Mouse (Mus musculus): Measurements from ENCODE around the gene Sgce.

Sgce gene

DNA sequence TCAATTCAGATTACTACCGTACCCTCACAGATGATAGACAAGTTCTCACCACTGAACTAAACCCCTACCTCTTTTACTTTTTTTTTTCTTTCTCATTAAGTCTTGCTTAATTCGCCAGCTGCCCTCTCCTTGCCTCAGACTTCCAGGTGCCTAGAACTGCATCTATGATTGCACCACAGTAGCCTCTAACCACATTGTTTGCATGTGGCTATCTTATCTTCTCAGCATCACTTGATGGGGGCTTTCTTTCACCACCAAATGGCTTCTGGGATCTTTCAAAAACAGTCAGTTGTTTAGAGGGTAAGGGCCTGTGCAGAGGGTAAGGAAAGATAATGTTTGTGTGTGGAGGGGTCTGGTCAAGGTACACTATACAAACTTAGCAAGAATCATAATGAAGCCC is 82.7 kb downstream of the Sgce start:
- in situ Hi-C loops (cut with MboI; ENCODE audit: low pct_unique_long_range_greater_than_20kb in 1 of 2, low sequenced_read_pairs in 2 of 2, unreplicated experiment in 1 of 2), result no loop called here

GRCm38 (mm10) chr6:4663516-4663915 is 83.5 kb downstream of the Sgce start:
- in situ Hi-C loops (cut with MboI; ENCODE audit: low pct_unique_long_range_greater_than_20kb in 1 of 2, low sequenced_read_pairs in 2 of 2, unreplicated experiment in 1 of 2), result no loop called here

DNA sequence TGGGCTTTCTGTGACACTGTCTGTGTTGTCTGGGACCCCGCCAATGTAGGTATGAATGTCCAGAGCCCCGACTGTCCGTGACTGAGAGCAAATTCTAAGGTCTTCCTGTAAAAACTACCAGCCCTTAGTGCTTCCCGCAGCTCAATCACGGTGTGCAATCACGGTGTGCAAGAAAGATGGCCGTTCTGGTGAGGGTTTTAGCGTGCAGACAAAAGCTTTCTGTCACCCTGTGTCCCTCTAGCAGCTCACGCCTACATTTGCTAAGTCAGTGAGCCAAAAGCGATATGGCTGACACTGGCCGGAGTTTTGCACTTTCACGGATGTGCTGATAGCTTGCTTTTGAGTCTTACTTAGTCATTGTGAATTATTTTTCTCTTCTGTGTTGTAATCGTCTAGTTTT is 88.1 kb downstream of the Sgce start:
- in situ Hi-C loops (cut with MboI; ENCODE audit: low pct_unique_long_range_greater_than_20kb in 1 of 2, low sequenced_read_pairs in 2 of 2, unreplicated experiment in 1 of 2), result loop anchor here (5.0 to 10.0 kb wide), 6 partner anchors 83 to 736 kb away; partner anchors contain the start of gene Asb4 (in 1 of the 2)

DNA sequence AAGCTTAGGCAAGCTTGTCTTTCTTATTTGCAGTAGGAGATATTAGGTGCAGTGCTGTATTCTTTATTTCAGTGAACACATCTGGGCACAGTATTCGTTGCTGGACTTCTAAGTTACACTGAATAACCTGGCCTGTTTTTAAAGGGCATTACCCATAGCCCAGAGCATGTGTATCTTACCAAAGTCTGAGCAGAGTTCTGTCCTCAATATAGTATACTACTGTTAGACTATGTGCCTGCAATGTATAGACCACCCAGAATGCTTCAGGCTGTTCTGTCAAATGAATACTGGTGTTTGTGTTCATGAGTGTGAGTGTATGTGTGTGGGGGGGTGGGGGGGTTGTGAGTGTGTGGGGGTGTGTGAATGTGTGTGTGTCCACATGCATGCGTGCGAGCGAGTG is 91.1 kb downstream of the Sgce start:
- in situ Hi-C loops (cut with MboI; ENCODE audit: low pct_unique_long_range_greater_than_20kb in 1 of 2, low sequenced_read_pairs in 2 of 2, unreplicated experiment in 1 of 2), result loop anchor here (5.0 to 10.0 kb wide), 6 partner anchors 86 to 739 kb away; partner anchors contain the start of gene Asb4 (in 1 of the 2)

DNA sequence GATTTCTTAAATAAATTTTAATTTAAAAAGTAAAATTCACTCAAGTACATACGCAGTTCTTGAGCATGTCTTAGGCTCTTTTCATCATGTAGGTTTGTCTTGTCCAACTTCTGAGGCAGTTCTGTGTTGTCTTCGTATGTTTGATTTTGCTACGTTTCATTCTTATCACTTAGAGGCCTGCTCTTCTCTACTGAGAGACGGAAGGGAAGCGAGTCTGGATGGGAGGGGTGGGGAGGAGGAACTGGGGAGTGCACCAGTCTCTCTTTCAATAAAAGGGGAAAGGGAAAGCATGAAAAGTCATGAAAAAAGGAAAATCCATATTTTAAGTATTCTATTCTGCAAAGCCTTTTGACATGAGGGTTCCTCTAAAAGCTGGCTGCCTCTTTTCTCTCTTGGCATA is 91.5 kb downstream of the Sgce start:
- in situ Hi-C loops (cut with MboI; ENCODE audit: low pct_unique_long_range_greater_than_20kb in 1 of 2, low sequenced_read_pairs in 2 of 2, unreplicated experiment in 1 of 2), result loop anchor here (5.0 to 10.0 kb wide), 6 partner anchors 87 to 739 kb away; partner anchors contain the start of gene Asb4 (in 1 of the 2)

DNA sequence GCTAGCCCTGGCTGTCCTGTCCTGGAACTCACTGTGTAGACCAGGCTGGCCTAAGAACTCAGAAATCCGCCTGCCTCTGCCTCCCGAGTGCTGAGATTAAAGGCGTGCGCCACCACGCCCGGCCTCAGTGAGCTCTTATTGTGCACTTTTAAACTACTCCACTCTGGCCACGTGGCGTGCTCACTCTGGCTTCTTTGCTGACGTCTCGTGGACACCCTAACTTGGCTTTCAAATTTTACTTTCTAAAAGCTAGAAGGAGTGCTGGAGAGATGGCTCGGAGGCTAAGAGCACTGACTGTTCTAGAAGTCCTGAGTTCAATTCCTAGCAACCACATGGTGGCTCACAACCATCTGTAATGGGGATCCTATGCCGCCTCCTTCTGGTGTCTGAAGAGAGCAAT is 93.3 kb downstream of the Sgce start:
- in situ Hi-C loops (cut with MboI; ENCODE audit: low pct_unique_long_range_greater_than_20kb in 1 of 2, low sequenced_read_pairs in 2 of 2, unreplicated experiment in 1 of 2), result loop anchor here (10.0 kb wide), 5 partner anchors 151 to 741 kb away; partner anchors contain the start of gene Asb4 (in 1 of the 2)

GRCm38 (mm10) chr6:4652596-4653134 is 94.3 kb downstream of the Sgce start:
- in situ Hi-C loops (cut with MboI; ENCODE audit: low pct_unique_long_range_greater_than_20kb in 1 of 2, low sequenced_read_pairs in 2 of 2, unreplicated experiment in 1 of 2), result loop anchor here (10.0 kb wide), 5 partner anchors 152 to 742 kb away; partner anchors contain the start of gene Asb4 (in 1 of the 2)

GRCm38 (mm10) chr6:4647351-4647750 is 99.7 kb downstream of the Sgce start:
- in situ Hi-C loops (cut with MboI; ENCODE audit: low pct_unique_long_range_greater_than_20kb in 1 of 2, low sequenced_read_pairs in 2 of 2, unreplicated experiment in 1 of 2), result no loop called here

GRCm38 (mm10) chr6:4642068-4642467 is 104.9 kb downstream of the Sgce start:
- in situ Hi-C loops (cut with MboI; ENCODE audit: low pct_unique_long_range_greater_than_20kb in 1 of 2, low sequenced_read_pairs in 2 of 2, unreplicated experiment in 1 of 2), result no loop called here

- in situ Hi-C loops (cut with MboI; ENCODE audit: low pct_unique_long_range_greater_than_20kb in 1 of 2, low sequenced_read_pairs in 2 of 2, unreplicated experiment in 1 of 2), result no loop called here
Measured at GRCm38 (mm10) chr6:4634804-4635203, 112.2 kb downstream of the Sgce start.

GRCm38 (mm10) chr6:4633189-4633588 is 113.8 kb downstream of the Sgce start:
- in situ Hi-C loops (cut with MboI; ENCODE audit: low pct_unique_long_range_greater_than_20kb in 1 of 2, low sequenced_read_pairs in 2 of 2, unreplicated experiment in 1 of 2), result no loop called here

DNA sequence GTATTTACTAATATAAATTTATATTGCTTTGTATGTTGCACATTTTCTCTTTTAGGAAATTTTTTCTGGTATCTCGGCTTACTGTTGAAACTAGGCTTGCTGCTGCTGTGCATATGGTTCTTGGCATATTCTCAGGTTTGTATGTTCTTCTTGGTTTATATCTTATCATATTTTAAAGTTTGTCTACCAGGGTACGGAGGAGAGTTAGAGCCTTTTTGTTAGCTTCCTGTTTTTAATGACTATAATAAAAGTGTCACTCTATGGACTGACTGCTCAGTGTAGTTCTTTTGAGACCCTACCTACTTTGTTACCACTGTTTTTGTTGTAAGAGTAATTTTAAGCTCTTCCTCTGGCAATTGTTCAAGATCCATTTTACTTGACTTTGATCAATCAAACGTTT is 115.5 kb downstream of the Sgce start:
- in situ Hi-C loops (cut with MboI; ENCODE audit: low pct_unique_long_range_greater_than_20kb in 1 of 2, low sequenced_read_pairs in 2 of 2, unreplicated experiment in 1 of 2), result no loop called here
